ENCODE assay signal across 8 mouse cellular contexts in the genomic region with DNA sequence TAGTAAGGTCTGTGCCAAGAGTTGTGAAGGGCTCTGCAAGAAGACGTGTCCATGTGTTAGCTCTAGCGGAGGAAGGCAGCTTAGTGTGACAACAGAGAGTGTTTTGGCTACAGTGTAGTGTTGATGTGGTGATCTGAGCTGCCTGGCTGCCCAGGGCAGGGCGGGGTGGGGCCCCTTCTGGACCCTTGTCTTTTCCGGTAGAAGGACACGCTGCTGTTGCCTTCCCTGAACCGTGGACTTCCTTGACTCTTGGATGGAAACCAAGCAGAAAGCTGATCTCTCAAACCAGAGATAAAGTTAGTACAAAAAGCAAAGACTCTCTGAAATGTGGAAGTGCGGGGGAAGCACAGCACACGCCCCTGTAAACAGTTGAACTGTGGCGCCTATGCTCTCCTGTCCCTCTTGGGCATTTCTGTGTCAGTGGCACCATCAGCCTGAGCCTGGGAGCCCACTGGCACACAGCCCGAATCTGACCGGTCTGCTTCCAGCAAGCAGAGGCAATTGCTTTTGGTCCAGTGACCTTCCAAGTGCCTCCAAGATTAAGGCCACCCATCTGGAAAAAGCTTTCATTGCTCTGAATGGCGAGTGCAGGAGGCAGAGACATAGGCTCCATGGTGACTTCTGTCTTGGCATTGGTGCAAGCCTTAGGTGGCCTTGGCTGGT. TPM values are rescaled to one million over a fixed set of nuclear protein-coding genes. Genes with fewer than 3 reads are reported as not detected.
DNase-seq lines count a peak whose midpoint lies in the region; ATAC-seq and TF ChIP-seq lines count a peak whose summit lies in the region.

No protein-coding gene starts in this region.

- no peak for DNase-seq in liver
- peak; percentile 52 to 65 for DNase-seq in gastrocnemius, postnatal 36 days
- DNase-seq in midbrain, postnatal 0 days (ENCODE audit: low spot score) = peak; percentile 95
- DNase-seq in yolk sac, embryonic 10.5 days (ENCODE audit: low spot score) = no peak
- no peak for DNase-seq in left cerebral cortex, adult 2 months (ENCODE audit: extremely low spot score in 1 of 2, low spot score in 2 of 2)

- 0 out of 2 replicates have a peak, but pooled peaks have one; percentile 13 for ATAC-seq in liver, embryonic 15.5 days (ENCODE audit: insufficient read depth)
- ATAC-seq in kidney, embryonic 15.5 days (replicated peaks; ENCODE audit: low FRiP score) = peak; percentile 91
- ATAC-seq in midbrain, postnatal 0 days (ENCODE audit: low FRiP score) = peak; percentile 68

- H3K4me2 ChIP-seq in liver, embryonic 15.5 days = no peak overlapping the region
- H3K4me2 ChIP-seq in kidney, embryonic 15.5 days = peak overlapping the region; percentile 20
- no peak overlapping the region for H3K4me2 ChIP-seq in midbrain, postnatal 0 days (ENCODE audit: low read depth, low read length, poor library complexity, severe bottlenecking)

- no peak for TF ChIP-seq CTCF in midbrain, postnatal 0 days (IDR thresholded peaks at IDR 0.05)
- no peak for TF ChIP-seq CTCF in left cerebral cortex, adult 2 months (IDR thresholded peaks at IDR 0.05)

- H3K4me3 ChIP-seq in liver, embryonic 15.5 days (replicated peaks) = no peak overlapping the region
- H3K4me3 ChIP-seq in brown adipose tissue, adult 24 weeks (ENCODE audit: insufficient read depth, low read depth, low read length) = peak overlapping the region; percentile 16
- no peak overlapping the region for H3K4me3 ChIP-seq in kidney, embryonic 15.5 days (replicated peaks)
- H3K4me3 ChIP-seq in midbrain, postnatal 0 days (ENCODE audit: low read depth, low read length) = no peak overlapping the region
- no peak overlapping the region for H3K4me3 ChIP-seq in left cerebral cortex, adult 2 months

- peaks cover 33% of the 10 kb centered on the region for H3K4me1 ChIP-seq in liver, embryonic 15.5 days (replicated peaks)
- peaks cover 29% of the 10 kb centered on the region for H3K4me1 ChIP-seq in brown adipose tissue, adult 24 weeks (ENCODE audit: control insufficient read depth, insufficient read depth, insufficient read length, low read length)
- peaks cover 50% of the 10 kb centered on the region for H3K4me1 ChIP-seq in kidney, embryonic 15.5 days
- no peaks in the 10 kb centered on the region for H3K4me1 ChIP-seq in midbrain, postnatal 0 days (ENCODE audit: insufficient read depth, low read length)

- H3K9me3 ChIP-seq in liver, embryonic 15.5 days (replicated peaks) = no peaks in the 10 kb centered on the region
- H3K9me3 ChIP-seq in kidney, embryonic 15.5 days (replicated peaks) = no peaks in the 10 kb centered on the region
- H3K9me3 ChIP-seq in midbrain, postnatal 0 days (ENCODE audit: low read length) = no peaks in the 10 kb centered on the region

- no peaks in the 10 kb centered on the region for H3K36me3 ChIP-seq in liver, embryonic 15.5 days (replicated peaks)
- no peaks in the 10 kb centered on the region for H3K36me3 ChIP-seq in kidney, embryonic 15.5 days
- H3K36me3 ChIP-seq in midbrain, postnatal 0 days (ENCODE audit: insufficient read depth, low read length) = no peaks in the 10 kb centered on the region

- intact Hi-C loops in gastrocnemius, postnatal 36 days (cut with DNase I) = no loop called here
- intact Hi-C loops in left cerebral cortex, adult 2 months (cut with DNase I) = no loop called here

- no peaks in the 10 kb centered on the region for H3K27me3 ChIP-seq in liver, embryonic 15.5 days
- no peaks in the 10 kb centered on the region for H3K27me3 ChIP-seq in kidney, embryonic 15.5 days
- H3K27me3 ChIP-seq in midbrain, postnatal 0 days (ENCODE audit: insufficient read depth, low read length) = no peaks in the 10 kb centered on the region

- no peak overlapping the region; the same call in 1 of the 2 replicates for H3K27ac ChIP-seq in liver, embryonic 15.5 days (replicated peaks)
- H3K27ac ChIP-seq in brown adipose tissue, adult 24 weeks (replicated peaks; ENCODE audit: low read depth, low read length) = peak overlapping the region; percentile 57
- peak overlapping the region; percentile 87 for H3K27ac ChIP-seq in kidney, embryonic 15.5 days
- peak overlapping the region; percentile 18; the same call in 1 of the 2 replicates for H3K27ac ChIP-seq in midbrain, postnatal 0 days (ENCODE audit: low read depth, low read length)
- no peak overlapping the region for H3K27ac ChIP-seq in left cerebral cortex, adult 2 months

- no peak overlapping the region for H3K9ac ChIP-seq in liver, embryonic 15.5 days
- no peak overlapping the region for H3K9ac ChIP-seq in kidney, embryonic 15.5 days
- no peak overlapping the region for H3K9ac ChIP-seq in midbrain, postnatal 0 days (replicated peaks; ENCODE audit: low read length, poor library complexity, severe bottlenecking)

- WGBS in liver, embryonic 15.5 days (ENCODE audit: insufficient replicate concordance) = 48% methylated on average over 12 of the region's 12 CpGs
- WGBS in kidney, embryonic 15.5 days = 26% methylated on average over 12 of the region's 12 CpGs
- WGBS in midbrain, postnatal 0 days = 57% methylated on average over 12 of the region's 12 CpGs

RNA-seq across cellular contexts. Expression of a gene that starts 48.7 kb away (rescaled TPM):
- polyA plus RNA-seq in liver, embryonic 15.5 days (2015; fragmentation: Nextera tagmentation; extraction: Ambion mirVana) = 18.2 and 21.3 TPM in 2 replicates
- 3.6 and 8.3 TPM in 2 replicates for polyA plus RNA-seq in brown adipose tissue, adult 24 weeks (2012; ENCODE audit: insufficient read depth, insufficient read length, missing spikeins)
- 1 to 10 TPM; 2.4 to 2.8 TPM for total RNA-seq in gastrocnemius, postnatal 36 days (2021)
- polyA plus RNA-seq in kidney, embryonic 15.5 days (2015; fragmentation: Nextera tagmentation; extraction: Ambion mirVana) = 55.1 and 64.4 TPM in 2 replicates
- 28.0 and 33.0 TPM in 2 replicates for total RNA-seq in midbrain, postnatal 0 days (2014; rRNA removed)
- polyA plus RNA-seq in midbrain, postnatal 0 days (2015; fragmentation: Nextera tagmentation; extraction: Ambion mirVana) = 9.0 and 12.4 TPM in 2 replicates
- 10 to 100 TPM; 15.4 to 23.7 TPM for total RNA-seq in left cerebral cortex, adult 2 months (2021)

Comparison
In these comparisons a context has a peak if more than half of its experiments do, and no peak if none do; other contexts are left out.
1. ATAC-seq: peak in every context shown above with its lines; median percentile 91 in kidney, embryonic 15.5 days; 68 in midbrain, postnatal 0 days; 13 in liver, embryonic 15.5 days.
2. H3K27ac ChIP-seq: peak in brown adipose tissue, adult 24 weeks (single experiment), kidney, embryonic 15.5 days (single experiment) and midbrain, postnatal 0 days (single experiment); none in liver, embryonic 15.5 days (single experiment) and left cerebral cortex, adult 2 months (single experiment).
3. DNase-seq: peak in gastrocnemius, postnatal 36 days (2 of 2) and midbrain, postnatal 0 days (single experiment); none in liver (single experiment), yolk sac, embryonic 10.5 days (single experiment) and left cerebral cortex, adult 2 months (0 of 2).